Mouse (Mus musculus): ENCODE results near the gene Prr36. TPM values are rescaled to one million over a fixed set of nuclear protein-coding genes. Genes with fewer than 3 reads are reported as not detected.

Prr36 gene
- polyA plus RNA-seq (2014; fragmentation: Illumina TruSeq; extraction: RNeasy Lipid Tissue Mini Kit (QIAGEN cat#74804); ENCODE audit: low read depth, low replicate concordance): not detected

DNA sequence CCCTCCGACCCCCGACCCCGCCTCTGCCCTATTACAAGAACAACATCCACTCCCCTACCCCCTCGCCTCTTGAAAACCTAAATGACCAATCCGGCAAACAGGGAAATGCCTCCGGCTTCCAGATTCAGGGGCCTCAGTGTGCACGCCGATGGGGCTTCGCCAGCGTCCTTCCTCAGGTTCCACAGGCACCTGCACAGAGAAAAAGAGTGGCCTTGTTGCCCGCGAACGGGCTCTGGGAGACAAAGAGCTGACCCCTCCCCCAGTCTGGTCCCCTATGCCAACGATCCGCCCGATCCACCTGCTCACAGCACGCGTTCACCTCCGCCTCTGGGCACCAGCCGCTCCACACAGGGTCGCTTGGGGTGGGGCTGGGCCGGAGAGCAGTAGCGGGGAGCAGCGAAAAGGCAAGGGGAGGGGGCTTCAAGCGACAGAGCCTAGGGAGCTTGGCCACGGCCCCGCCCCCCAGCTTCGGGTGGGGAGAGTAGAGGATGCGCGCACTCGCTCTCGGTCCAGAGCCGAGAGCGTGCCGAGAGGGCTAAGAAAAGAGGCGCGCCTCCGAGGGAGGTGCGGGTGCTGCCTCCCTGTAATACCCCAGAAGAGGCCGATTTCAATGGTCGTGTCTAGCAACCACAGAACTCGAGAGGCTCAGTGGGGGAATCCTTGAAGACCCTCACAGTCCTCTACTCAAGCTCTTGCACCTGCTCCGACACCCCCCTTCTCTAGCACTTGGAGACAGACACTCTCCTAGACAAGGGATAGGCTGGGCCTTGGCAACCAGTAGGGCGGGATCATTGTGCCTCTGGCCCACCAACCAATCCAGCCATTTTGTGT, at the start of gene Prr36:
TSS of gene Prr36 (minus strand) at position 669 of the 831 bp plus-strand sequence.

GRCm38 (mm10) chr8:4259125-4259804, 42.0 kb upstream of the Prr36 start, which contains the start of gene Ctxn1:
TSS of gene Ctxn1 (minus strand) at chr8:4259274.

GRCm38 (mm10) chr8:4252934-4253841, 35.9 kb upstream of the Prr36 start, which contains the start of gene Snapc2:
TSS of gene Snapc2 (plus strand) at chr8:4253080.

GRCm38 (mm10) chr8:4247951-4248540, 30.8 kb upstream of the Prr36 start, which contains the start of gene Tgfbr3l:
TSS of gene Tgfbr3l (plus strand) at chr8:4248214.

DNA sequence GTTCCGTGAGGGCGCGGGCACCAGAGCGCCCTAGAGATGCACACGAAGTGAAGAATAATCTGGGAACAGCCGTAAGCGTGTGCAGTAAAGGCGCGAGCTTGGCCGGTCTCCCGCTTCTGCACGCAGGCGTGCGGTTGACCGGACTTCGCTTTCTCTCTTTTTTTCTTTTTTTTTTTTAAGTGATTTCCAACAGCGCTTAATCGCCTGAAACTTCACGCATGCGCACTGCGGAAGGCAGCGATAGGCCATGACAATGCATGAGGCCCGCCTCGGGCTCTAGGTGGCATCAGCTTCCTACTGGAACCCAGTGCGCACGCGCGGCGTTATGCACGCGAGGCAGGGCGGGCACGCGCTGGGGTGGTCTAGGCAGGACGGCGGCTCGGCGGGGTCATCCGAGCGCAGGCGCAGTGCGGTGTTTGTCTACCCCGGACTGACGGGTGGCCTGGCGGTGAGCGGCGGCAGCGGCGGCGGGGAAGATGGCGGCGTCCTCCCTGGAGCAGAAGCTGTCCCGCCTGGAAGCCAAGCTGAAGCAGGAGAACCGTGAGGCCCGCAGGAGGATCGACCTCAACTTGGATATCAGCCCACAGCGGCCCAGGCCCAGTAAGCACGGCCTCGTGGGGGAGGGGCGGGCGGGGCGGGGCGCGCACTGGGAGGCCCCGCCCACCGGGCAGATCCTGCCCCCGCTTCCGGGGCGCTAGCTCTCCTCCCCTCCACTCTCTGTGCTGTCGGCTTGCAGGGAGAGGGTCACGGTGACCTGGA, 21.4 kb upstream of the Prr36 start, which contains the start of the genes Map2k7 and Gm49320:
TSS of gene Map2k7 (plus strand) at position 307 of the 759 bp plus-strand sequence.
TSS of gene Gm49320 (plus strand) at position 432 of the 759 bp plus-strand sequence.

GRCm38 (mm10) chr8:4226739-4227347, 9.6 kb upstream of the Prr36 start, which contains the start of gene Lrrc8e:
TSS of gene Lrrc8e (plus strand) at chr8:4226827.

GRCm38 (mm10) chr8:4165852-4166751, 51.2 kb downstream of the Prr36 start, which contains the start of gene Evi5l:
TSS of gene Evi5l (plus strand) at chr8:4166567.

Other genes starting within 250 kb of the Prr36 start
- 2.3 TPM for gene Cd209f, start 111.6 kb downstream of the Prr36 start, polyA plus RNA-seq (2014; fragmentation: Illumina TruSeq; extraction: RNeasy Lipid Tissue Mini Kit (QIAGEN cat#74804); ENCODE audit: low read depth, low replicate concordance)
- gene Cd209g, start 83.4 kb downstream of the Prr36 start, polyA plus RNA-seq (2014; fragmentation: Illumina TruSeq; extraction: RNeasy Lipid Tissue Mini Kit (QIAGEN cat#74804); ENCODE audit: low read depth, low replicate concordance): 0.42 TPM
- 14.8 TPM for gene Evi5l, start 50.9 kb downstream of the Prr36 start, polyA plus RNA-seq (2014; fragmentation: Illumina TruSeq; extraction: RNeasy Lipid Tissue Mini Kit (QIAGEN cat#74804); ENCODE audit: low read depth, low replicate concordance)
- gene Lrrc8e, start 9.4 kb upstream of the Prr36 start, polyA plus RNA-seq (2014; fragmentation: Illumina TruSeq; extraction: RNeasy Lipid Tissue Mini Kit (QIAGEN cat#74804); ENCODE audit: low read depth, low replicate concordance): not detected
- 50.7 TPM for gene Map2k7, start 21.3 kb upstream of the Prr36 start, polyA plus RNA-seq (2014; fragmentation: Illumina TruSeq; extraction: RNeasy Lipid Tissue Mini Kit (QIAGEN cat#74804); ENCODE audit: low read depth, low replicate concordance)
- gene Gm49320, start 21.4 kb upstream of the Prr36 start, polyA plus RNA-seq (2014; fragmentation: Illumina TruSeq; extraction: RNeasy Lipid Tissue Mini Kit (QIAGEN cat#74804); ENCODE audit: low read depth, low replicate concordance): not detected
- 5.3 TPM for gene Tgfbr3l, start 30.8 kb upstream of the Prr36 start, polyA plus RNA-seq (2014; fragmentation: Illumina TruSeq; extraction: RNeasy Lipid Tissue Mini Kit (QIAGEN cat#74804); ENCODE audit: low read depth, low replicate concordance)
- 22.5 TPM for gene Snapc2, start 35.6 kb upstream of the Prr36 start, polyA plus RNA-seq (2014; fragmentation: Illumina TruSeq; extraction: RNeasy Lipid Tissue Mini Kit (QIAGEN cat#74804); ENCODE audit: low read depth, low replicate concordance)
- 1.2 TPM for gene Ctxn1, start 41.8 kb upstream of the Prr36 start, polyA plus RNA-seq (2014; fragmentation: Illumina TruSeq; extraction: RNeasy Lipid Tissue Mini Kit (QIAGEN cat#74804); ENCODE audit: low read depth, low replicate concordance)
- 116 TPM for gene Timm44, start 58.5 kb upstream of the Prr36 start, polyA plus RNA-seq (2014; fragmentation: Illumina TruSeq; extraction: RNeasy Lipid Tissue Mini Kit (QIAGEN cat#74804); ENCODE audit: low read depth, low replicate concordance)
- 2.2 TPM for gene Ccl25, start 107.8 kb upstream of the Prr36 start, polyA plus RNA-seq (2014; fragmentation: Illumina TruSeq; extraction: RNeasy Lipid Tissue Mini Kit (QIAGEN cat#74804); ENCODE audit: low read depth, low replicate concordance)
- 34.5 TPM for gene Elavl1, start 108.0 kb upstream of the Prr36 start, polyA plus RNA-seq (2014; fragmentation: Illumina TruSeq; extraction: RNeasy Lipid Tissue Mini Kit (QIAGEN cat#74804); ENCODE audit: low read depth, low replicate concordance)

Measured in heart, adult 10 weeks (tissue).